Mouse (Mus musculus) olfactory bulb, adult 2 months (tissue): Measurements from ENCODE around the gene Wipf3.

ENCODE experiments used
- CTCF ChIP-seq: fragments of 200-500 bp; IDR thresholded peaks from 2 replicates; pipeline ENCODE4 v1.5.1; 2012; ENCODE audit warnings: low read depth, mild to moderate bottlenecking, low read length, moderate library complexity; ENCODE audit not compliant: insufficient read depth
- POLR2A ChIP-seq: fragments of 200-500 bp; IDR thresholded peaks from 2 replicates; pipeline ENCODE4 v1.6.1; 2012; ENCODE audit warnings: mild to moderate bottlenecking, low read depth, low read length, moderate library complexity; ENCODE audit not compliant: insufficient read depth

- TF ChIP-seq POLR2A (no peak), CTCF (no peak)
Measured at GRCm38 (mm10) chr6:54391765-54392164, 37.6 kb upstream of the Wipf3 start.
